Mouse (Mus musculus): Measurements from ENCODE around the gene Oser1. TPM values are rescaled to one million over a fixed set of nuclear protein-coding genes. Genes with fewer than 3 reads are reported as not detected.

The Oser1 gene
- polyA plus RNA-seq (2015; fragmentation: Nextera tagmentation; extraction: Ambion mirVana): 37.5 and 39.0 TPM in 2 replicates

- H3K36me3 ChIP-seq (ENCODE audit: control insufficient read depth, insufficient read depth): no peaks in the 10 kb centered on the region
- peaks cover 5% of the 10 kb centered on the region for H3K4me1 ChIP-seq (ENCODE audit: control insufficient read depth, low read depth, low read length)
- H3K9ac ChIP-seq (ENCODE audit: low read depth, low read length): no peak within 1 kb of the TSS
- ATAC-seq (ENCODE audit: low read depth): no peak
- no peak within 1 kb of the TSS for H3K27ac ChIP-seq (ENCODE audit: low read length)
- no peak within 1 kb of the TSS for H3K4me3 ChIP-seq (ENCODE audit: low read depth, low read length)
- no peaks in the 10 kb centered on the region for H3K27me3 ChIP-seq (ENCODE audit: control insufficient read depth, insufficient read depth, low read depth, low read length)
- H3K9me3 ChIP-seq (replicated peaks; ENCODE audit: control insufficient read depth, low read length): no peaks in the 10 kb centered on the region
- no peak within 1 kb of the TSS for H3K4me2 ChIP-seq (ENCODE audit: low read depth, low read length)
- 62% methylated on average over 6 of the region's 6 CpGs for WGBS (ENCODE audit: insufficient replicate concordance)
Measured at GRCm38 (mm10) chr2:163424597-163424996, at the start of gene Oser1. Gene Oser1, minus strand, starts transcription at chr2:163424697.

- Histone ChIP-seq H3K4me2 (ENCODE audit: low read depth, low read length) (peak within 1 kb of the TSS; percentile 94), H3K36me3 (ENCODE audit: control insufficient read depth, insufficient read depth) (peaks cover 2% of the 10 kb centered on the region; the same call in 1 of the 2 replicates), H3K4me1 (ENCODE audit: control insufficient read depth, low read depth, low read length) (peaks cover 8% of the 10 kb centered on the region), H3K4me3 (ENCODE audit: low read depth, low read length) (peak within 1 kb of the TSS; percentile 89), H3K9ac (ENCODE audit: low read depth, low read length) (peak within 1 kb of the TSS; percentile 84), H3K27ac (ENCODE audit: low read length) (peak within 1 kb of the TSS; percentile 71), H3K9me3 (replicated peaks; ENCODE audit: control insufficient read depth, low read length) (no peaks in the 10 kb centered on the region), H3K27me3 (ENCODE audit: control insufficient read depth, insufficient read depth, low read depth, low read length) (no peaks in the 10 kb centered on the region)
- peak; percentile 96 for ATAC-seq (ENCODE audit: low read depth)
- WGBS (ENCODE audit: insufficient replicate concordance): 0% methylated on average over 30 of the region's 30 CpGs
Measured at GRCm38 (mm10) chr2:163472466-163472851, 48.0 kb upstream of the Oser1 start, which contains the start of gene Fitm2. Gene Fitm2, minus strand, starts transcription at chr2:163472629.

- 3% methylated on average over 36 of the region's 36 CpGs for WGBS (ENCODE audit: insufficient replicate concordance)
- peaks cover 8% of the 10 kb centered on the region for H3K4me1 ChIP-seq (ENCODE audit: control insufficient read depth, low read depth, low read length)
- peaks cover 2% of the 10 kb centered on the region; the same call in 1 of the 2 replicates for H3K36me3 ChIP-seq (ENCODE audit: control insufficient read depth, insufficient read depth)
- no peaks in the 10 kb centered on the region for H3K27me3 ChIP-seq (ENCODE audit: control insufficient read depth, insufficient read depth, low read depth, low read length)
- H3K9ac ChIP-seq (ENCODE audit: low read depth, low read length): peak overlapping the region; percentile 84
- ATAC-seq (ENCODE audit: low read depth): peak; percentile 77
- peak overlapping the region; percentile 71 for H3K27ac ChIP-seq (ENCODE audit: low read length)
- H3K9me3 ChIP-seq (replicated peaks; ENCODE audit: control insufficient read depth, low read length): no peaks in the 10 kb centered on the region
- peak overlapping the region; percentile 94 for H3K4me2 ChIP-seq (ENCODE audit: low read depth, low read length)
- H3K4me3 ChIP-seq (ENCODE audit: low read depth, low read length): peak overlapping the region; percentile 89
Measured at GRCm38 (mm10) chr2:163471710-163472465, 47.4 kb upstream of the Oser1 start.

- Histone ChIP-seq H3K4me2 (ENCODE audit: low read depth, low read length) (peak overlapping the region; percentile 94), H3K4me3 (ENCODE audit: low read depth, low read length) (peak overlapping the region; percentile 89), H3K9me3 (replicated peaks; ENCODE audit: control insufficient read depth, low read length) (no peaks in the 10 kb centered on the region), H3K27me3 (ENCODE audit: control insufficient read depth, insufficient read depth, low read depth, low read length) (no peaks in the 10 kb centered on the region), H3K27ac (ENCODE audit: low read length) (no peak overlapping the region), H3K36me3 (ENCODE audit: control insufficient read depth, insufficient read depth) (peaks cover 2% of the 10 kb centered on the region; the same call in 1 of the 2 replicates), H3K9ac (ENCODE audit: low read depth, low read length) (peak overlapping the region; percentile 84; the same call in 1 of the 2 replicates), H3K4me1 (ENCODE audit: control insufficient read depth, low read depth, low read length) (peaks cover 8% of the 10 kb centered on the region)
- no peak for ATAC-seq (ENCODE audit: low read depth)
- WGBS (ENCODE audit: insufficient replicate concordance): 65% methylated on average over 3 of the region's 3 CpGs
Measured at GRCm38 (mm10) chr2:163471136-163471535, 46.6 kb upstream of the Oser1 start.

- peaks cover 2% of the 10 kb centered on the region; the same call in 1 of the 2 replicates for H3K36me3 ChIP-seq (ENCODE audit: control insufficient read depth, insufficient read depth)
- H3K9ac ChIP-seq (ENCODE audit: low read depth, low read length): no peak overlapping the region
- H3K4me3 ChIP-seq (ENCODE audit: low read depth, low read length): no peak overlapping the region
- no peak overlapping the region for H3K4me2 ChIP-seq (ENCODE audit: low read depth, low read length)
- H3K4me1 ChIP-seq (ENCODE audit: control insufficient read depth, low read depth, low read length): peaks cover 8% of the 10 kb centered on the region
- no peaks in the 10 kb centered on the region for H3K27me3 ChIP-seq (ENCODE audit: control insufficient read depth, insufficient read depth, low read depth, low read length)
- H3K9me3 ChIP-seq (replicated peaks; ENCODE audit: control insufficient read depth, low read length): no peaks in the 10 kb centered on the region
- H3K27ac ChIP-seq (ENCODE audit: low read length): no peak overlapping the region
- no peak for ATAC-seq (ENCODE audit: low read depth)
- WGBS (ENCODE audit: insufficient replicate concordance): 80% methylated on average over 15 of the region's 15 CpGs
Measured at GRCm38 (mm10) chr2:163469711-163470110, 45.2 kb upstream of the Oser1 start.

GRCm38 (mm10) chr2:163468866-163469265 lies 44.4 kb upstream of the Oser1 start:
- Histone ChIP-seq H3K4me3 (ENCODE audit: low read depth, low read length) (no peak overlapping the region), H3K9me3 (replicated peaks; ENCODE audit: control insufficient read depth, low read length) (no peaks in the 10 kb centered on the region), H3K9ac (ENCODE audit: low read depth, low read length) (no peak overlapping the region), H3K4me1 (ENCODE audit: control insufficient read depth, low read depth, low read length) (peaks cover 8% of the 10 kb centered on the region), H3K27ac (ENCODE audit: low read length) (no peak overlapping the region), H3K36me3 (ENCODE audit: control insufficient read depth, insufficient read depth) (peaks cover 2% of the 10 kb centered on the region; the same call in 1 of the 2 replicates), H3K27me3 (ENCODE audit: control insufficient read depth, insufficient read depth, low read depth, low read length) (no peaks in the 10 kb centered on the region), H3K4me2 (ENCODE audit: low read depth, low read length) (no peak overlapping the region)
- no peak for ATAC-seq (ENCODE audit: low read depth)
- 73% methylated on average over 6 of the region's 6 CpGs for WGBS (ENCODE audit: insufficient replicate concordance)

- Histone ChIP-seq H3K9ac (ENCODE audit: low read depth, low read length) (no peak overlapping the region), H3K27me3 (ENCODE audit: control insufficient read depth, insufficient read depth, low read depth, low read length) (no peaks in the 10 kb centered on the region), H3K4me3 (ENCODE audit: low read depth, low read length) (no peak overlapping the region), H3K9me3 (replicated peaks; ENCODE audit: control insufficient read depth, low read length) (no peaks in the 10 kb centered on the region), H3K36me3 (ENCODE audit: control insufficient read depth, insufficient read depth) (peaks cover 2% of the 10 kb centered on the region; the same call in 1 of the 2 replicates), H3K27ac (ENCODE audit: low read length) (no peak overlapping the region), H3K4me1 (ENCODE audit: control insufficient read depth, low read depth, low read length) (peaks cover 8% of the 10 kb centered on the region), H3K4me2 (ENCODE audit: low read depth, low read length) (no peak overlapping the region)
- ATAC-seq (ENCODE audit: low read depth): no peak
- 83% methylated on average over 6 of the region's 6 CpGs for WGBS (ENCODE audit: insufficient replicate concordance)
Measured at GRCm38 (mm10) chr2:163467585-163467984, 43.1 kb upstream of the Oser1 start.

- Histone ChIP-seq H3K4me3 (ENCODE audit: low read depth, low read length) (no peak overlapping the region), H3K4me2 (ENCODE audit: low read depth, low read length) (no peak overlapping the region), H3K27me3 (ENCODE audit: control insufficient read depth, insufficient read depth, low read depth, low read length) (no peaks in the 10 kb centered on the region), H3K27ac (ENCODE audit: low read length) (no peak overlapping the region), H3K4me1 (ENCODE audit: control insufficient read depth, low read depth, low read length) (peaks cover 6% of the 10 kb centered on the region), H3K36me3 (ENCODE audit: control insufficient read depth, insufficient read depth) (peaks cover 2% of the 10 kb centered on the region; the same call in 1 of the 2 replicates), H3K9ac (ENCODE audit: low read depth, low read length) (no peak overlapping the region), H3K9me3 (replicated peaks; ENCODE audit: control insufficient read depth, low read length) (no peaks in the 10 kb centered on the region)
- WGBS (ENCODE audit: insufficient replicate concordance): 55% methylated on average over 8 of the region's 8 CpGs
- ATAC-seq (ENCODE audit: low read depth): no peak
Measured at GRCm38 (mm10) chr2:163466771-163467170, 42.3 kb upstream of the Oser1 start.

GRCm38 (mm10) chr2:163464562-163464961 lies 40.1 kb upstream of the Oser1 start:
- H3K4me1 ChIP-seq (ENCODE audit: control insufficient read depth, low read depth, low read length): no peaks in the 10 kb centered on the region; the same call in 1 of the 2 replicates
- no peak overlapping the region for H3K4me2 ChIP-seq (ENCODE audit: low read depth, low read length)
- no peaks in the 10 kb centered on the region for H3K9me3 ChIP-seq (replicated peaks; ENCODE audit: control insufficient read depth, low read length)
- ATAC-seq (ENCODE audit: low read depth): no peak
- no peak overlapping the region for H3K27ac ChIP-seq (ENCODE audit: low read length)
- no peaks in the 10 kb centered on the region; the same call in 1 of the 2 replicates for H3K27me3 ChIP-seq (ENCODE audit: control insufficient read depth, insufficient read depth, low read depth, low read length)
- no peak overlapping the region for H3K9ac ChIP-seq (ENCODE audit: low read depth, low read length)
- WGBS (ENCODE audit: insufficient replicate concordance): 63% methylated on average over 6 of the region's 6 CpGs
- H3K4me3 ChIP-seq (ENCODE audit: low read depth, low read length): no peak overlapping the region
- peaks cover 2% of the 10 kb centered on the region; the same call in 1 of the 2 replicates for H3K36me3 ChIP-seq (ENCODE audit: control insufficient read depth, insufficient read depth)
